Mouse (Mus musculus): ENCODE data around the gene Intu. TPM values are rescaled to one million over a fixed set of nuclear protein-coding genes. Genes with fewer than 3 reads are reported as not detected.
A peak's percentile ranks its signal among the peaks of the same experiment; 100 is the strongest.

Gene Intu
- polyA plus RNA-seq, 1 experiment from 2014 or later = 3.5 TPM

- WGBS = 4% methylated on average over 37 of the region's 37 CpGs
- peak overlapping the region; percentile 53 for H3K9ac ChIP-seq (ENCODE audit: low read length)
- peak overlapping the region; percentile 54 for H3K27ac ChIP-seq (ENCODE audit: low read depth)
- DNase-seq (ENCODE audit: low spot score) = peak; percentile 53
- H3K4me2 ChIP-seq (ENCODE audit: low read length) = peak overlapping the region; percentile 80
- H3K4me1 ChIP-seq (replicated peaks; ENCODE audit: control insufficient read depth, insufficient read depth, low read length) = peaks cover 5% of the 10 kb centered on the region; the same call in 1 of the 2 replicates
- 0 out of 2 replicates have a peak, but pooled peaks cover 5% of the 10 kb centered on the region for H3K27me3 ChIP-seq (replicated peaks; ENCODE audit: control insufficient read depth, insufficient read depth, low read length)
- H3K4me3 ChIP-seq (ENCODE audit: low read depth, low read length) = peak overlapping the region; percentile 63
- no peaks in the 10 kb centered on the region for H3K9me3 ChIP-seq (ENCODE audit: control insufficient read depth, low read length)
- H3K36me3 ChIP-seq (ENCODE audit: control insufficient read depth, insufficient read depth, low read length) = no peaks in the 10 kb centered on the region
- ATAC-seq (replicated peaks; ENCODE audit: low FRiP score, low TSS enrichment, low read depth) = peak; percentile 66
Measured at GRCm38 (mm10) chr3:40745661-40746547, 214.8 kb downstream of the Intu start.

Small RNAs within 50 kb of the gene (microRNA-seq; reads per million reads assigned to microRNA genes)
- not detected for gene Gm23810

Other genes starting within 250 kb of the Intu start
- gene Slc25a31, start 177.6 kb downstream of the Intu start, polyA plus RNA-seq (2014; fragmentation: Nextera tagmentation; extraction: Ambion mirVana) = 0.14 TPM in 1 of 2 replicates, not detected in the other
- 11.6 and 13.9 TPM in 2 replicates for gene Hspa4l, start 213.2 kb downstream of the Intu start, polyA plus RNA-seq (2014; fragmentation: Nextera tagmentation; extraction: Ambion mirVana)

Data from intestine, embryonic 14.5 days (tissue).